Mouse (Mus musculus) cerebellum, adult 2 months (tissue): Measurements from ENCODE around the gene Hnf1b.

Experiments used
- CTCF ChIP-seq: fragments of 200-500 bp; IDR thresholded peaks from 2 replicates; pipeline ENCODE4 v1.5.1; 2011; ENCODE audit warnings: low read depth, mild to moderate bottlenecking, control low read depth, low read length, moderate library complexity, borderline replicate concordance; ENCODE audit not compliant: insufficient read depth
- POLR2A ChIP-seq: fragments of 200-500 bp; IDR thresholded peaks from 2 replicates; pipeline ENCODE4 v1.6.1; 2011; ENCODE audit warnings: low read length, control low read depth, borderline replicate concordance; ENCODE audit not compliant: insufficient read depth

- TF ChIP-seq CTCF (no peak), POLR2A (no peak)
Observed at GRCm38 (mm10) chr11:83879130-83879529, 29.3 kb downstream of the Hnf1b start.
